Mouse (Mus musculus) brain, embryonic 14.5 days (tissue): Measurements from ENCODE around the gene Olfr203.
"Not testable (repeated sequence)": the region's sequence is repeated elsewhere in the genome, so short reads cannot be mapped to it uniquely, and the experiment has no call there.

Experiments used
- CTCF ChIP-seq: fragments of 200-500 bp; IDR thresholded peaks from 2 replicates; pipeline ENCODE4 v1.5.1; 2012; ENCODE audit warnings: inconsistent platforms, mild to moderate bottlenecking, moderate library complexity, borderline replicate concordance; ENCODE audit not compliant: insufficient read depth, insufficient read length; ENCODE audit errors: extremely low read depth
- POLR2A ChIP-seq: fragments of 200-500 bp; IDR thresholded peaks from 2 replicates; pipeline ENCODE4 v1.6.1; 2012; ENCODE audit warnings: mild to moderate bottlenecking, inconsistent platforms, borderline replicate concordance; ENCODE audit not compliant: poor library complexity, insufficient read depth, insufficient read length, severe bottlenecking; ENCODE audit errors: extremely low read depth

GRCm38 (mm10) chr16:59323262-59323661 is 24.6 kb downstream of the Olfr203 start:
- not testable (repeated sequence) for TF ChIP-seq POLR2A, CTCF
